Mouse (Mus musculus): Measurements from ENCODE around the gene Tigd4.

DNA sequence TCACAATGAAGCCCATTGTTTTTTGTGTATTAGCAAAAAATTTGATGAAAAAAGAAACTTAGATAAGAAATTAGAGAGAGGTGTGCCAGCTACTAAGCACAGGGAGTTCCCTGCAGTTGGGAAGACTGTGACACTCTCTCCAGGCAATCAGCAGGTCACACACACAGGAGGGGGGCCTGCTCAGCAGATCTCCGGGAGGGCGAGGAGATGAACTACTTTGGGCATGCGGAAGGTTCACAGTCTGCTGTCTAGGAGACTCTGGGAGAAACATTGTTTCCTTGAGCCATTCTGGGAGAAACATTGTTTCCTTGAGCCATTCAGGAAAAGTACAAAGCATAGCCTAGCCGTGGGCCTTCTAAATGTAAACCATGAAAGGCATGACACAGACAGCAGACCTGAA is 49.6 kb downstream of the Tigd4 start:
- TF ChIP-seq BHLHE40 (IDR thresholded peaks at IDR 0.05; ENCODE audit: low read depth, low read length), result no peak
- no peak for TF ChIP-seq CTCF (conservative IDR thresholded peaks at IDR 0.05 in 1 of 2, IDR thresholded peaks at IDR 0.05 in 1 of 2; ENCODE audit: low read depth in 2 of 2, low read length in 2 of 2)
- no peak for TF ChIP-seq POLR2A (IDR thresholded peaks at IDR 0.05; ENCODE audit: low read depth, low read length)
- no peak for TF ChIP-seq ZNF384 (IDR thresholded peaks at IDR 0.05; ENCODE audit: low read depth, low read length)
- no peak for TF ChIP-seq POLR2AphosphoS2 (IDR thresholded peaks at IDR 0.05; ENCODE audit: low read depth, low read length)

Measured in CH12.LX (cell line).